Mouse (Mus musculus) urinary bladder, adult 18-20 months (tissue): Measurements from ENCODE around the gene Jazf1.

ENCODE experiments used
- DNase-seq, 2 experiments: peaks; one replicate each; pipeline ENCODE4 v3.0.0; 2022; ENCODE audit warnings: low spot score in 2 of 2, mixed read lengths in 2 of 2

Gene Jazf1

DNA sequence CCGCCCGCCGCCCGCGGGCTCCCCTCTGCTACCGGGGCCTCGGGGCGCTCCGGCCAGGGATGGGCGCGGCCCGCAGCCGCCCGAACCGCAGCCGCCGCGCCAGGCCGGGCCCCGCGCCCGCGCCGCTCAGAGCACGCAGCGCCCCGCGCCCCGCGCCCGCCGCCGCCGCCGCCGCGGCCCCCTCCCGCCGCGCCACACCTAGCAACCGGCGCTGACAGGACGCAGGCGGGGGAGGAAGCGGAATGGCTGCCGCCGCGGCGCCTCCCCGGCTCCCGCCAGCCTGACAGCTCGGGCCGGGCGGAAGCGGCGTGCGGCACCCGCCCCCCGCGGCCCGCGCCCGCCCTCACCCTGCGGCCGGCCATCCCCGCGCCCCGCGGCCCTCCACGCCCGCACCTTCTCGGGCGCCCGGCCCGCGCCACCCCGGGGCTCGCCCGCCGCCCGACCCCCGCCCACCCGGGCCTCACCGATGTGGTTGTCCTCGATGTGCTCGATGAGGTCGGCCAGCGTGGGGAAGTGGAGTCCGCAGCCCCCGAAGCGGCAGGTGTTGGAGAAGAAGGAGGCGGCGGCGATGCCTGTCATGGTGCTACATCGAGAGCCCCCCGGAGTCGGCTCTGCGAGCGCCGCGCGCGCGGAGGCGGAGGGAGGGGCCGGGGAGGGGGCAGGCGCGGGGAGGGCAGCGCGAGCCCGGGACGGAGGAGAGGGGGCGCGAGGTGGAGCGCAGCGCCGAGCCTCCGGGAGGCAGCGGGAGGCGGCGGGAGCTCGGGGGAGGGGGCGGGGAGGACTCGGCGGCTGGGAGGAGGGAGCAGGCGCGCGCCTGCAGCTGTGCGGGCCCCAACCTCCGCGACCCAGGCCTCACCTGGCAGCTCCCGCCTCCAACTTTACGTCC lies at the start of gene Jazf1:
Jazf1 (minus strand) TSS at position 643 of the 886 bp plus-strand sequence.
- peak; percentile 18 to 23 for DNase-seq

DNA sequence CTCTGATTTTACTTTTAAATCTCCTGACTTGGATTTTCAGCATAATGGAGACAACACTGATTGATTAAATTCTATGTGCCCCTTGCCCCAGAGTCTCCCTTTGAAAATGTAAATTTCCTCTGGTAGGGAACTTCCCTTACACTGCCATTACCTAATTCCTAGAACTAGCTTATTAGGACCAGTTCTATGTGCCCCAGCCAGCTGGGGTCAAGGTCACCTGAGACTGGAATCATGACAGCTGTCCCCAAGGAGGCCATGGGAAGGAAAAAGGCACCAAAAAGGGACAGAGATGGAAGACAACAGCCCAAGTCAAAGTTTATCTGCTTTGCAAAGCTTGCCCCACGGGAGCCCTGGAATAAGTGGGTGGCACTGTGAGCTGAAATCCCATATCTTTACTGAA lies 49.4 kb upstream of the Jazf1 start:
- no peak for DNase-seq

DNA sequence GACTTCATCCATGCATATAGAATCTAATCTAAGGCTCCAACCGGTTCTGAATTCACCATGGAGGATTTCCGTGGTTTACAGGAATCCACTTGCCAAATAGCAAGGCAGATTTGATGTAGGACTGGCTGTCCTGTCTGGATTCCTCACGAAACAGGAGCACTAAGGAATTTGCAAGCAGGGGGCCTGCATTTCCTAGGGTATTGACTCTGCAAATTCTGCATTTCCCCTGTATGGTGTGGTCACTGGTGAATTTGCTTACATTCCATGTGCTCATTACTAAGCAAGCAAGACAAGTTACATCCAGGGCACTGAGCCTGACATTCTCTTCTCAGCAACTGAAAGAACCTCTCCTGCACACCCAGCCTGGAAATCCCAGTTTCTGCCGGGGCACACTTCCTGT lies 18.4 kb upstream of the Jazf1 start:
- DNase-seq = no peak

DNA sequence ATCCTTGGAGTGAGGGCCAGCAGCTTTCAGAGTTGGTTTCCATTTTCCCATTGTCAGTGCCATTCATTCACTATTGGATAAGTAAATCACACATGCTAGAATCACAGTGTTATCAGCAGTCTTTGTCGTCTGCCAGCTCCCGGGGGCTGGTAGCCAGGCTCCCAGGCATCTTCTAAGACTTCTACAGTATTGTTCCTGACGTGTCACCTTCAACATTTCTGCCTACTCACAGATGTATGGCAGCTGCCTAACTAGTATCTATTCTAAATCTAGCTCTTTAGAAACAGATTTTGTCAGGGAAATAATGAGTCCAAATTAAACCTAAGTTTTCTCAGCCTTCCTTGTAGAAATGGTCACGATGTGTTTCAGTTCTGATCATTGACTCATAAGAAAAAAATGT lies 12.8 kb upstream of the Jazf1 start:
- DNase-seq = no peak

DNA sequence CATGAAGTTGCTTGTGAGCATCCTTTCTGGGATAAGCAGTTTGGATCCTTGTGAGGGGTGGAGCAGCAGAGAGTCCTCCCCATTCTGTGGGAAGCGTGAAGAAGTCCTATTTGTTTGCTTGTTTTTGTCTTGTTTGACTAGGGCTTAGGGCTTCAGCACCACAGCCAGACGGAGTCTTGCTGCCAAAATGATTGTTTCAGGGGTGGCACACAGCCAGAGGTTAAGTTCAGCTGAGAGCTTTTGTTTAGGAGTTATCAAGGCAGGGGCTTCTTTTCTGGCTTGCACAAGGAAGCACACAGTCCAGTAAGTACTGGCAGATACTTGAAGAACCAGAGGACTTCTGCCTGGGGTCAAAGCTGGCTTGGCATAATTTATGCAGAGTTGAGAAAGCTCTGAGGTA lies 10.2 kb upstream of the Jazf1 start:
- no peak for DNase-seq

DNA sequence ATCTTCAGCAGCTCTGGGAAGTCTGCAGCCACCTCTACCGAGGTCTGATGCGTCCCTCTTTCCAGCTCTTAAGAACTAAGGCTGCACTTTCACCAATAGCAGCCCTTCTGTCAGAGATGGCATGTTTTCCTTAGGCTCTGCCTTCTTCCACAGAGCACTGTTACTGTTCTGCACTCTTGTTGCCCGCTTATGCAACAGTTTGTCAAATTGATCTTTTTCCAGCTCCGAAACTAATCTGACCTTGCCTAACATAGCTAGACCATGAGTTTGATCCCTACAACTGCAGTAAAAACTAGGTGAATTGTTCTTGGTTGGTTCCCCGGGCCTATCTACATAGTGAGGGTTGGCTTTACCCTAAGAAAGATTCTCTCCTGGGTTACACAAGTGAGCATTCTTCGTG lies 3.3 kb upstream of the Jazf1 start:
- no peak for DNase-seq

DNA sequence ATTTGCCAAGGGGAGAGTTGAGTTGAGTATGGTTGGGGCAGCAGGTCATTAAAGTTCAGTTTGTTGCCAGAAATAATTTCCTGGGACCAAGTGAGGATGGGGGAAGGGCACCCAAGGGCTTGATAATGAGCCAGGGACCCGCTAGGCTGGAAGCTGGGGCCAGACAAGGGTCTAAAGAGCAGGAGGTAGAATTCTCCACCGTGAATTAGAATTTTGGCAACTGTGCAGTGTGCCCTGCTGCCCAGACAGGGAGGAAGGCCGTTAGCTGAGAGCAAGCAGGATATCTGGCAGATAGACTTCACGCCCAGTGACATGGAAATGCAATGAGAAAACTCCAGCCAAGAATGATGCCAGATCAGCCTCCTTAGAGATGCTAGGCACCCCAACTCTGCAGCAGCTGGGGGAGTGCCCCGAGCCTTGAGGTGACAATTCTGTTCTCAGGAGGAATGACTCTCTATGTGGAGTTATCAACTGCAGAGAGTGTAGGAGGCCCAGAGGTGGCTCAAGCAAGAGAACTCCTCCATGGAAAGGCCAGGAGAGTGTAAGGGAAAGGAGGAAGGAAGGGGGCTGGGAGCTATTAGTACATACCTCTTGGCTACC lies 1.6 kb upstream of the Jazf1 start:
- DNase-seq = no peak

DNA sequence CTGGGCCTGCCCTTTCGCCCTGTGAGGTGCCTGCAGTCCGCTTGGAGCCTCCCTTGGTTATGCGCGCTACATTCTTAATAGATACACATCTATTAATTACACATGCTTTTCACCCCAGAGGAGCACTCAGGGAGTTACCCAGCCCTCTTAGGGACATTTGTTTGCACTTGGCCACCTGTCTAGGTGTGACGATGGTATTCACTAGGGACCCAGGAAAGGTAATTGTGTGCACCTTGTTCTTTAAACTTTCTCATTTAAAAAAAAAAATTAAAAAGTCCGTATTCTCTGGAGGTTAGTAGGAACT lies 396 bp upstream of the Jazf1 start:
- peak in 1 of 2 experiments; percentile 14 for DNase-seq

DNA sequence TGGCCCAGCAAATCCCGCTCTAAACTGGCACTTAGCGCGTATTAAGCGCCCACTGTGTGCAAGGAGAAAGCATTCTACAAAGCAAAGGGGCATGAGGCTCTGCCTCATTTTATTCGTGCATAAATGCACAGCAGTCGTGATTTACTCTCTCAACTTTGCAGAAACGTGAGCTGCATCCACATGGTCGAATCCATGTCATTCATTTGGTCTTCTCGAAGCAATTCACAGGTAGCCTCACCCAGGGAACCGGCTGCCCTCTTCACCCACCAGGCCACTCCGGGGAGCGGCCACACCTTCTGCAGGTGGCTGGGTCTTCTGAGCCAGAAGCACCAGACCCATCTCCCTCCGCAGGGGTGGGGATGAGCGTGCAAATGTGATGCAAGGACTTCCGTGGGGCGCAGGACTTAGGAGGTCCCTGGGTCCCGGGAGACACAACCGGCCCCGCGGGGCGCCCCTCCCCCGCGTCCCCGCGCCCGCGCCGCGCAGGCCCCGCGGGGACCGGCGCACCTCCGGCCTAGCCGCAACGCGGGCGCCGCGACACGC lies 914 bp downstream of the Jazf1 start:
- peak in 1 of 2 experiments; percentile 26 for DNase-seq

DNA sequence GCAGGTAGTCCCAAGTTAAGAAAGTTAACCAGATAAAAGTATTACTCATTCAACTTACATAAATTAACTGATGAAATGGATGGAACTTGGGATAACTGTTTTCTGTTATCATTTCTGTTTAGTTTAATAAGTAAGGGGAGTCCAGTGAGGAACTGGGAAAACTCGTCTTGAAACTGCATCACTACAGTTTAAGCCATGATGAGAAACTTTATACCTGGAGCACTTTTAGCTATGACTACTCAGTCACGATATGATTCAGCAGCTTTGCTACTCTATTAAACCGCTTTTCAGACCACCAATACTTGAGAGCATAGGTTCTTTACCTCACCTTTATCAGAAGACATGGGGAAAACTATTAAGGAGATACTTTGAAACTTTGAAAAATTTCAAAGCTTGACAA lies 1.5 kb downstream of the Jazf1 start:
- DNase-seq = no peak

DNA sequence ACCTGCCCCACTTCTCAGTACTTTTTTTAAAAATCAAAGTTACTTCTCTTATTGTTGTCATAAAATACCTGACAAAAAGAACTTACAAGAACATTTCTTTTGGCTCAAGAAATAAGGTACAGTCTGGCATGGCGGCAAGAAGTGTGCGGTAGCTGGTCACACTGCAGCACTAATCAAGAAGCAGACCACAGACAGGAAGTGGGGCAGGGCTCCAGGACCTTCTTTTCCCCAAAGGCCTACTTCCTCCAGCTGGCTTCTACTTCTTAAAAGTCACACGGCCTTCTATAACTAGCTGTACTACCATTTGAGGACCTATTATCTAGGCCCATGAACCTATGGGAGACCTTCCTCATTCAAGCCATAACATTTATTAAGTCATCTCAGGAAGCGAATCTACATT lies 4.4 kb downstream of the Jazf1 start:
- no peak for DNase-seq

DNA sequence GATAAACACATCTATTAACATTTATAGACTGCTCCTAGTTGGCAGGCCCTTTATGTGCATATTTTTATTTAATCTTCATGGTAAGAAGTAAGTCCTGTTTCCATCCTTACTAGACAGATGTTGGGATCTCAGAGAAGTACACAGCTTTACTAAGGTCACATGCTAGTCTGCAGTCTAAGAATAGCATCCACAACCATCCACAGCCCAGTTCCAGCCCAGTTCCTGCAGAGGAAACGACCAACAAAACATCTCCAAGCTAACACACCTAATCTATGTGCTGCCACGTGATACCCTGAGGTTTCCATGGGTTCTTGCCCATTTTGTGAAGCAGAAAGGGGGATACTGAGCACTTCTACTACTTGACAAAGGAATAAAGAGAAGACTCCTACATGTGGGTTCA lies 13.5 kb downstream of the Jazf1 start:
- DNase-seq = no peak

DNA sequence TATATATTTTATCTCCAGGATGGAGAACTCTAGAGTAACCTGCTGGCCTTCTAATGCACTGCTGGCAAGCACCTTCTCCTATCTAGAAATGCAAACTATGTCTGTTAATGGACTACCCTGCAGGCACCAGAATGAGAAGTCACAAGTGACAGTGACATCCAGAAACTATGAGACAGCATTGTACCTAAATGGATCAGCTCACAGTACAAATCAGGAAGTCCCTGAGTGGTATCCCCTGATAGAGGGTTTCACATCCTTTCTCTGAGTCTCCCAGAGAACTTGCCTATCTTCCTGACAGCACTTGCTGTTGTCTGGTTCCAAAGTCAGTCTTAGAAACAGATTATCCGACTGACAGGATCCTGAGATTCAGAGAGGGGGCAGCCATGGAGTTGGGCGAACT lies 22.9 kb downstream of the Jazf1 start:
- no peak for DNase-seq

DNA sequence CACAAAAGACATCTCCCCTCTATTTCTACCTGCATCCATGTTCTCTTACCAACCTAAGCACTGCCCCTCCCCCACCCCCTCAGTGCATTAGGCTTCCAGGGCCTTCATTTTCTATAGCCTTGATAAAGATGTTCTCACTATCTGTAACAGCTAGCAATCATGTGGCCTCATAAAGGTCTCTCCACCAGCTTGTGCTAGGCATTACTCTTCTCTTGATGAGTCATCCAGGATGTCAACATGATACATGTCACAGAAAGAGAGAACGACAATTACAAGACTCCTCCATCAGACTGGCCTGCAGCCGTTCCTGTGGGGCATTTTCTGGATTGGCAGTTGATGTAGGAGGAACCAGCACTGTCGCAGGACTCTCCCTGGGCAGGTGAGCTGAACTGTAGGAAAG lies 30.3 kb downstream of the Jazf1 start:
- no peak for DNase-seq

DNA sequence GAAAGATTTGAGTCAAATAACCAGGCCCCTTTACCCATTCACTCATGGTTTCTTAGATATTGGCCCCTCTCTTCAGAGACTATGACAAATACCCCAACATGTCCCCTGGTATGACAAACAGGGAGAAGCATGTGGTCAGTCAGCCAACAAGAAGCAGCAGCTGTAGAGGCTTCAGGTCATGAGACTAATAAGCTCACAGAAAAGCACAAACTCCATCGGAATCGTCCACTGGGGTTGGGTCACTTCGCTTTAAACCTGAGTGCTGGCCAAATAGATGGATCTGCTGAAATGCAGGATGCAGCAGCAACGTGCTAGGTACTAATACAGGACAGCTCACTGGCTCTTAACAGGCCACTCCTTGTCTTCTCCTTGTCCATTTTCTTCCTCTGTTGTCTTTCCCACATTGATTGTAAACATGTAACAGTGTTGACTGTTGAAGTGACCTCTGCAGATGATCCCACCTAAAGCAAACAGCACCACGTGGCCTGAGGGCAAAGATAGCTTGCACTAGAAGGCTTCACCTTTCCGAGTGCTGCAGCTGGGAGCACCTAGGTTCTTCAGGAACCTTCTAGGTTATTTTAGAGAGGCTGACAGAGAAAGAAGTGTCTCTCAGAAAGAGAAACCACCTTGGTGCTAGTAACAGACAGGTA lies 33.9 kb downstream of the Jazf1 start:
- DNase-seq = no peak

DNA sequence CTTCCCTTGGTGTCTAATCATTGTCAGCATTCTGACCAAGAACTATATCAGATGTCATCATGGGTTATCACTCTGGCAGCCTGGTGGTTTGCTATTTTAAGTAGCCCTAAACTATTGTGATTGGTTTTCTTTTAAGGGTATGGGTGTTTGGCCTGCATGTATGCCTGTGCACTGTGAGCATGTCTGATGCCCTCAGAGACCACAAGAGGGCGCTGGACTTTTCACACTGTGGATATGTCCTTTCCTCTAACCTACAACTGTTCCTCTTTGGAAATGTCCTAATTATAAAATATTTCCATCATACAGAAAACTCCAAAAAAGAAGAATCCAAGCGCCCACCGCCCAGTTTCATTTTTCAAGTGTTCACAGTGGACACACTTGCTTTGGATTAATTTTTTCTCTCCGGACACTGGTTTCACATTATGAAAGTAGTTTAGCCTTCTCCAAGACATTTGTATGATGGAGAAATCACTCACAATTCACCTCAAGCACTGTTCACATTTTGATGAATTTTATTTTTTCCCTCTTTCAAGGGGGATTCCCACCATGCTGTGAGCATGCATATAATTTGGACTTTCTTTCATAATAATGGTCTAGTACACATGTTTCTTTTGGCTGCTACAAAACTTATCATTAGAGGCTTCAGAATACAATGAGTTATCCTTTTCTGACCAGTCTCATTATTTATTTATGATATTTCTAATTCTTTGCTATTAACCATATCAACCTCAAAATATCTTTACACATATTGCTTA lies 35.5 kb downstream of the Jazf1 start:
- DNase-seq = no peak

DNA sequence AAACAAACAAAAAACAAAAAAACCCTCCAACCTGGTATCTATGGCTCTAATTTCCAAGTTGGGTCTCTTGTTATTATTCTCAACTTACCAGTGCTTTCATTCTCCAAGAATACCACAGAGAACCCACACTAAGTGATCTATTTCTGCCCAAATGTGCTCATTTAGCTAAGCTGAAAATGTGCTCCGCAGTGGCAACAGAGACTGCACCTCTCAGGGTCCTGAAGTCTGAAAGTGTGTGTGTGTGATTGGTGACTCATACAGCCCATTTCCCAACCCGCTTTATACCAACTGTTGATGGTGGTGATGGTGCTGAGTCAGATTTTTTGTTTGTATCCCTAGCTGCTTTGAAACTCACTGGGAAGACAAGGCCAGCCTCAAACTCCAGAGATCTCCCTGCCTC lies 46.4 kb downstream of the Jazf1 start:
- no peak for DNase-seq

DNA sequence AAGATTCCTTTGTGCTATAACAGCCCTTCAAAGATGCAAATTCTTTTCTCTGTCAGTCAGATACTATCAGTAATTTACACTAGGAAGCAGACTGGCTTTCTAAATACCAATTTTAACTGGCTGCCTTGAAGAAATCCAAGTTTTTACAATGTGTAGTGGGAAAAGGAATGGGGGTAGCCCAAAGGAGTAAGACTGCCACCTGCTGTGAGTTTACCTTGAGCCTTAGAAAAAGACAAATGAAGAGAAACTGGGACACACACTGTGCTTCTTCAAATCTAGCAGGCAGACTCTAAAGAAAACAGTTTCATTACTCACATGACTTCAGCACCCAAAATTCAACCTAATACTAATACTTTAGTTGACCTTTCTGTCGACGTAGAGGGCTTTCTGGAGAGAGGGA lies 47.4 kb downstream of the Jazf1 start:
- no peak for DNase-seq

DNA sequence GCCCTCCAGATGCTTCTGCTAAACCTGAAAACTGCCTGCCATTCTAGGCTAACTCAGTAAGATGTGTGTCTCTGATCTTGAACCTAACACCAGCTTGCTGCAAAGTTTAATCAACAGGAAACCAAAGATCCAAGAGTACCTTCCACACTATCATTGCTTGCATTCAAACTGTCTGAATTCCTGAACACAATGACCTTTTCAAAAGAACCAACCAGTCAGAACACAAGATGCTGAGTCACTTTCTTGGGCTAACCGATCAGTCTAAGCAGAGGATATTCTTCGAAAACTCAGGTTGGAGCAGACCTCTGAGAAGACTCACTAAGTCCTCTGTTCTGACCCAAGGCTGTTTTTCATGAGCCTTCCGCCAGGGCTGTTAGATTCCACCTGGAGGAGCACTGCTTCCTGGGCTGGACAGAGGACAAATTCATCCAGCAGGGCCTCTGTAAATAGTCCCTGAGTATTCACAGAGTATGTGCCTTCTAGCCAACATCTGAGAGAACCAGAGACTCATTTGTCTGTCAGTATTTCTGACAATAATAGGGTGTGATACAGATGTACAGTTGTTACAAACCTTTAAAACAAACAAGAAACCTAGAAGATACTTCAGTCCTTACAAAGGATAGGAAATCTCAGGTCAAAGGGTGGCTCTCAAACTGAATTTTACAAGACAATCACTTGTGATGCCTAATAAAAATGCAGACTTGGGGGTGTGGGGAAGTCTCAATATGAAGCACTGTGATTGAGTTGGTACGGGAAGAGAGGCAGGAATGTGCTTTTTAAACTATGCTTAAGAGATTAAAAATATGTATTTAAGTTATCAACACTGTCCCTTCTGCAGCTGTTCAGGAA lies 50.9 kb downstream of the Jazf1 start:
- no peak for DNase-seq

DNA sequence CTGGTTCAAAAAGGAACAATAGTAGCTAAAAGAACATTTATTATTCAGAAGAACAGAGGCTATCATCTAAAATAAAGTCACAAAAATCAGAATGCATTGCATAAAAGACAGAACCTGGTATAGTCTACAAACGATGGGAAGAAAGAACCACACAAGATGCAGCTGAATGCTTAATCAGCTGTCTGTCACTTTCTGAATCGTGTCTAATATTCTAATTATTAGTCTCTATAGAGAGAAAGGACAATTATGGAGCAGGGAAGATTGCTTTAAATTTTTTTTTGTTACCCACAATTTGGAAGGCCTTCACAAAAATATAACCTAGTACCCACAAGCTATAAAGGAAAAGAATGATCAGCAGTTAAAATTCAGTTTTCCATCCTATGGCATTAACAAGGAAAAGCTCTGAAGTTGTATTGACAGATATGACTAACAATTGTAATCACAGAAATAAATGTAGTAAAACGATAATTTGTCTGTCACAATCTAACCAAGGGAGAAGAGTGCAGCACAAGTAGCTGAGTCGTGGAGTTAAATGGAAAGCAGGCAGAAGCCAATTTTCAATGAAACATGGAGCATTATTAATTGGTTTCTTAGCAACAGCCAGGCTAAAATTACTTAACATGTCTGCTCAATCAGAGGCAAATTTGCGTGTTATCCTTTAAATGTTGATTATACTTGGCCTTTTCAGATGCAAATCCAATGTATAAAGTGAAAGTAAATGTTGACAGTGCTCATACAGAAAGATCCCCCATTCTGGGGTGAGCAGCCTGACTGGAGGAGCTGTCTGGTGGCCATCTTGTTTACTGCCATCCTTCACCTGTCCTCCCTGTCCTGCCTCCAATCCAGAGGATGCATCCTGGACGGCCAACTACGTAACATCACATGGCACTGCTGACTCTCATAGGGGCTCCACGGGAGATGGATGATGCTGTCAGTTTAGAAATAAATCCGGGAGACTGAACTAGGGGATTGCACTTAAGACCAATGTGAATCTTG lies 53.7 kb downstream of the Jazf1 start:
- no peak for DNase-seq
